Mouse (Mus musculus) hindbrain, postnatal 0 days (tissue): ENCODE measurements around the gene Ccsap. TPM values are rescaled to one million over a fixed set of nuclear protein-coding genes. Genes with fewer than 3 reads are reported as not detected.
"Not testable (repeated sequence)": the region's sequence is repeated elsewhere in the genome, so short reads cannot be mapped to it uniquely, and the experiment has no call there.

ENCODE experiments used
- ATAC-seq: fragments of 200-750 bp; cut with Nextera tagmentation; 2 replicates; pipeline ENCODE4 v1.8.0; 2017; ENCODE audit warnings: mild to moderate bottlenecking, moderate TSS enrichment, moderate library complexity
- DNase-seq: peaks from one replicate; pipeline ENCODE4 v3.0.0-alpha.2; 2015; ENCODE audit warnings: low spot score
- H3K27ac ChIP-seq: fragments of 300-500 bp; sonication (generic); 2 replicates; pipeline ENCODE4 v1.5.1; 2014; ENCODE audit warnings: mild to moderate bottlenecking
- H3K27me3 ChIP-seq: fragments of 300-500 bp; sonication (generic); 2 replicates; pipeline ENCODE4 v1.6.1; 2014; ENCODE audit warnings: low read length, mixed read lengths; ENCODE audit not compliant: insufficient read depth
- H3K36me3 ChIP-seq: fragments of 300-500 bp; sonication (generic); 2 replicates; pipeline ENCODE4 v1.6.1; 2014; ENCODE audit warnings: low read length, mixed read lengths; ENCODE audit not compliant: insufficient read depth
- H3K4me1 ChIP-seq: fragments of 300-500 bp; sonication (generic); 2 replicates; pipeline ENCODE4 v1.6.1; 2014; ENCODE audit warnings: antibody characterized with exemption, low read length, mixed read lengths; ENCODE audit not compliant: insufficient read depth
- H3K4me2 ChIP-seq: fragments of 300-500 bp; sonication (generic); 2 replicates; pipeline ENCODE4 v1.6.1; 2014; ENCODE audit warnings: low read depth, mild to moderate bottlenecking, low read length, moderate library complexity, mixed read lengths
- H3K4me3 ChIP-seq: fragments of 300-500 bp; sonication (generic); 2 replicates; pipeline ENCODE4 v1.5.1; 2014; ENCODE audit warnings: low read length
- H3K9ac ChIP-seq: fragments of 300-500 bp; sonication (generic); replicated peaks from 2 replicates; pipeline ENCODE4 v1.6.1; 2014; ENCODE audit warnings: mild to moderate bottlenecking, low read length, moderate library complexity, mixed read lengths
- H3K9me3 ChIP-seq: fragments of 300-500 bp; sonication (generic); 2 replicates; pipeline ENCODE4 v1.6.1; 2016; ENCODE audit warnings: low read length, mixed read lengths
- CTCF ChIP-seq: IDR thresholded peaks from 2 replicates; pipeline ENCODE4 v1.5.1; 2016; ENCODE audit warnings: antibody characterized with exemption, control low read depth, low read depth
- WGBS: fragments of 180-500 bp; shearing (Covaris S2); extraction: QIAGEN DNeasy Blood & Tissue Kit; methylation state at CpG from one replicate; pipeline ENCODE4 v1.1.7; 2014; 5-methylcytosine and 5-hydroxymethylcytosine counted together
- polyA plus RNA-seq: library from polyadenylated mRNA; unstranded; fragments of >200 nt; fragmentation: Nextera tagmentation; extraction: Ambion mirVana; gene quantifications from 2 replicates; pipeline ENCODE4 v1.2.1, GENCODE M21; 2015
- total RNA-seq: library from RNA; depleted of rRNA; stranded (reverse); fragments of >200 nt; gene quantifications from 2 replicates; pipeline ENCODE4 v1.2.3, GENCODE M21; 2014

Ccsap gene
- total and polyA plus RNA-seq, 2 experiments from 2014 or later = 6.4 to 13.4 TPM

DNA sequence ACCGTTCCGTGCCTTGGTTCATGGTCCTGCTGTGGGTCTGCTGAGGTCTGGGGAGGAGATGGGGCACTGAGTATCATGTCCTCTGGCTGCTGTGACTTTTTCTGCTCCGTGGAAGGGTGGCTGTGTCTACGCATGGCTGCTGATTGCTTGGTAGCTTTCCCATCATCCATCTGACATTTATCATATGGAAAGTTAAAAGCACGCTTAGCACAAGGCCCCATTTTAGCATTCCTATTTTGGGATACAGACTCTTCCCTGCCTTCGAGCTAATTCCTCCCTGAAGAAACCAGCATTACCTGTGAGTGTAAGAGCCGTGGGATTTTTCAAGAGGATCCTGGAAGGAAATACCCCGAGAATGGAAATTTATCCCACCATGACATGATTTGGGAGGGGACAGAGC is 43.1 kb downstream of the Ccsap start:
- peaks cover 3% of the 10 kb centered on the region; the same call in 1 of the 2 replicates for H3K4me1 ChIP-seq
- no peak overlapping the region for H3K4me2 ChIP-seq
- no peaks in the 10 kb centered on the region for H3K9me3 ChIP-seq
- no peak overlapping the region for H3K27ac ChIP-seq
- WGBS = 83% methylated on average over 8 of the region's 8 CpGs
- no peak overlapping the region for H3K4me3 ChIP-seq
- no peak overlapping the region for H3K9ac ChIP-seq
- H3K27me3 ChIP-seq = no peaks in the 10 kb centered on the region
- DNase-seq (no peak), ATAC-seq (no peak)
- TF ChIP-seq CTCF = no peak
- H3K36me3 ChIP-seq = no peaks in the 10 kb centered on the region

- WGBS = 94% methylated on average over 11 of the region's 11 CpGs
- Histone ChIP-seq H3K27me3 (no peaks in the 10 kb centered on the region), H3K27ac (no peak overlapping the region), H3K4me3 (no peak overlapping the region), H3K4me1 (peaks cover 3% of the 10 kb centered on the region; the same call in 1 of the 2 replicates), H3K36me3 (no peaks in the 10 kb centered on the region), H3K4me2 (no peak overlapping the region), H3K9me3 (no peaks in the 10 kb centered on the region), H3K9ac (no peak overlapping the region)
- DNase-seq (no peak), ATAC-seq (no peak)
- no peak for TF ChIP-seq CTCF
These were observed 44.7 kb downstream of the Ccsap start for GRCm38 (mm10) chr8:123815325-123815724.

DNA sequence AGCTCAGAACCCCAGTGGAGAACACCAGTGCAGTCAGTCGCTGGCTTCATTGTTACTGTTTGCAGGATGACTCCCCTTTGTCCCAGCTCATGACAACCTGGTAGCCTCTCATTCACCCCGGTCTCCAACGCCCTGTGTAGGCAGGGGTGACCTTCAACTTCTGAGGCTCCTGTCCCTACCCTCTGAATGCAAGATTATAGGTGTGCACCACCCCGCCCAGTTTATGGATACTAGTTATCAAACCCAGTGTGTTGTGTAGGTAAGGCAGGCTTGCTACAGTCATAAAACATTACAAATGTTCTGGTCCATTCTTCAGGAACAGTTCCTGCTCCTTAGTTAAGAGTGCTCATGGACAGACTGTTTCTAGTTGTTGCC is 46.1 kb downstream of the Ccsap start:
- Histone ChIP-seq H3K4me1 (peaks cover 3% of the 10 kb centered on the region; the same call in 1 of the 2 replicates), H3K9me3 (no peaks in the 10 kb centered on the region), H3K36me3 (no peaks in the 10 kb centered on the region), H3K9ac (no peak overlapping the region), H3K4me2 (no peak overlapping the region), H3K4me3 (no peak overlapping the region), H3K27ac (no peak overlapping the region), H3K27me3 (no peaks in the 10 kb centered on the region)
- DNase-seq = no peak
- 85% methylated on average over 4 of the region's 4 CpGs for WGBS
- ATAC-seq = no peak
- no peak for TF ChIP-seq CTCF

DNA sequence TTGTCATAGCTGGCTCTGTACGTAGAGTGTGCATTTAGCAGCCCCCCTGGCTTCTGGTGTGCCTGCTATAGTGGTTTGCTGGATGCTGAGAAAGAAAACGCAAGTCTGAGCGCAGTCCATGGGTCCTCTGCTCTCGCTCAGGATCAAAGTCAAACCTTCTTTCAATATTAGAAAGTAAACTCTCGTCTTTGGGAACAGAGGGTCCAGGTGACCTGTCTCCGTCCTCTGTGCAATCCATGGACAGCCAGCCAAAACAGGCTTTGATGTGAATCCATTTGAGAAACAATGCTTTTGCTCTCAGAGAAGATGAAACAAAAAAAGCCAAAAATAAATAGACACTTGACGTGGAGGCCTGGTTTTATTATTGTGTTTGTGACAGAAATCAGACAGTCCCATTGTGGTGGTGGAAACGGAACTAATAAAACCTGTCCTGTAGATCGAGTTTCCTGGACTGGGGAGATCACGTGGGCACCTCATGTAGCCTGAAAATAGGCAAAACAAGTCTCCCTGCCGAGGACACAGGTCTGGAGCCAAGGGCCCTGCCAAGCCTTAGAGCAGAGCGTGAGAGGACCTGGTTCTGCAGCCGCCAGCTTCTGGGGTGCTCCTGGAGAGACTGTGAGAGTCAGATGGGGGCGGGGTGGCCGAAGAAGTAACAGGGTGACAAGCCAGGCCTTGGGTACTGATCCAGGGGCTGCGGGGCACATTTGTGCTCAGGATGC is 46.7 kb downstream of the Ccsap start:
- no peak overlapping the region for H3K9ac ChIP-seq
- no peaks in the 10 kb centered on the region for H3K9me3 ChIP-seq
- ATAC-seq = no peak
- no peaks in the 10 kb centered on the region for H3K36me3 ChIP-seq
- peaks cover 3% of the 10 kb centered on the region; the same call in 1 of the 2 replicates for H3K4me1 ChIP-seq
- no peak overlapping the region for H3K27ac ChIP-seq
- no peak overlapping the region for H3K4me3 ChIP-seq
- H3K4me2 ChIP-seq = no peak overlapping the region
- 72% methylated on average over 16 of the region's 16 CpGs for WGBS
- TF ChIP-seq CTCF = no peak
- H3K27me3 ChIP-seq = no peaks in the 10 kb centered on the region
- no peak for DNase-seq

GRCm38 (mm10) chr8:123812227-123812626 is 47.8 kb downstream of the Ccsap start:
- Histone ChIP-seq H3K36me3 (no peaks in the 10 kb centered on the region), H3K27me3 (no peaks in the 10 kb centered on the region), H3K4me2 (no peak overlapping the region), H3K4me1 (peaks cover 10% of the 10 kb centered on the region), H3K9me3 (no peaks in the 10 kb centered on the region), H3K4me3 (no peak overlapping the region), H3K9ac (no peak overlapping the region), H3K27ac (no peak overlapping the region)
- ATAC-seq (no peak), DNase-seq (no peak)
- 88% methylated on average over 5 of the region's 5 CpGs for WGBS
- TF ChIP-seq CTCF = no peak

DNA sequence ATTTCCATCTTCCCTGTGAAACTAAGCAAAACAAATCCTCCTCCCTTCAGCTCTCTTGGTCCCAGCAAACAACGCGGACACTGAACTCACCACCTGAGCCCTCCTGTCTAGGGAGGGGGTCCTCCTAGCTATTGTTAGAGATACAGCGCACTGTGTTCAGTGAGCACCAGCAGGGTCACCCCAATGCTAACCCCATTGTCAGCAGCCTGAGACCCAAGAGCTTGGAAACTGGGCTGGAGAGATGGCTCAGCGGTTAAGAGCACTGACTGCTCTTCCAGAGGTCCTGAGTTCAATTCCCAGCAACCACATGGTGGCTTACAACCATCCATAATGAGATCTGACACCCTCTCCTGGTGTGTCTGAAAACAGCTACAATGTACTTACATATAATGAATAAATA is 50.7 kb downstream of the Ccsap start:
- H3K27me3 ChIP-seq, H3K4me2 ChIP-seq, H3K36me3 ChIP-seq, H3K27ac ChIP-seq, H3K9me3 ChIP-seq, ATAC-seq, DNase-seq, H3K9ac ChIP-seq, H3K4me3 ChIP-seq: not testable (repeated sequence)
- WGBS = 78% methylated on average over 4 of the region's 4 CpGs
- H3K4me1 ChIP-seq = peaks cover 18% of the 10 kb centered on the region

- 79% methylated on average over 7 of the region's 7 CpGs for WGBS
- Histone ChIP-seq H3K4me2 (no peak overlapping the region), H3K4me3 (no peak overlapping the region), H3K27ac (no peak overlapping the region), H3K9ac (no peak overlapping the region), H3K4me1 (peaks cover 17% of the 10 kb centered on the region), H3K9me3 (no peaks in the 10 kb centered on the region), H3K27me3 (no peaks in the 10 kb centered on the region), H3K36me3 (no peaks in the 10 kb centered on the region)
- ATAC-seq (no peak), DNase-seq (no peak)
- no peak for TF ChIP-seq CTCF
These were observed 51.3 kb downstream of the Ccsap start for GRCm38 (mm10) chr8:123808671-123809070.
